Mouse (Mus musculus) embryonic facial prominence, embryonic 13.5 days (tissue): ENCODE data around the gene Il13ra1. TPM values are rescaled to one million over a fixed set of nuclear protein-coding genes. Genes with fewer than 3 reads are reported as not detected.

Experiments used
- ATAC-seq: fragments of 200-750 bp; cut with Nextera tagmentation; 2 replicates; pipeline ENCODE4 v1.8.0; 2017; ENCODE audit warnings: low read depth; ENCODE audit not compliant: insufficient number of reproducible peaks, insufficient read depth, low FRiP score, low TSS enrichment
- H3K27ac ChIP-seq: fragments of 300-500 bp; sonication (generic); 2 replicates; pipeline ENCODE4 v1.5.1; 2015; ENCODE audit warnings: moderate library complexity, mild to moderate bottlenecking, inconsistent platforms
- H3K27me3 ChIP-seq: fragments of 300-500 bp; sonication (generic); 2 replicates; pipeline ENCODE4 v1.6.1; 2015; ENCODE audit warnings: mild to moderate bottlenecking, inconsistent platforms
- H3K36me3 ChIP-seq: fragments of 300-500 bp; sonication (generic); 2 replicates; pipeline ENCODE4 v1.6.1; 2015; ENCODE audit warnings: mild to moderate bottlenecking, inconsistent platforms
- H3K4me1 ChIP-seq: fragments of 300-500 bp; sonication (generic); 2 replicates; pipeline ENCODE4 v1.6.1; 2015; ENCODE audit warnings: inconsistent platforms
- H3K4me2 ChIP-seq: fragments of 300-500 bp; sonication (generic); 2 replicates; pipeline ENCODE4 v1.6.1; 2015; ENCODE audit warnings: moderate library complexity, mild to moderate bottlenecking, inconsistent platforms
- H3K4me3 ChIP-seq: fragments of 300-500 bp; sonication (generic); 2 replicates; pipeline ENCODE4 v1.5.1; 2015; ENCODE audit warnings: mild to moderate bottlenecking, inconsistent platforms
- H3K9ac ChIP-seq: fragments of 300-500 bp; sonication (generic); 2 replicates; pipeline ENCODE4 v1.6.1; 2015; ENCODE audit warnings: mild to moderate bottlenecking, inconsistent platforms
- H3K9me3 ChIP-seq: fragments of 300-500 bp; sonication (generic); 2 replicates; pipeline ENCODE4 v1.6.1; 2016; ENCODE audit warnings: inconsistent platforms
- WGBS: fragments of 180-500 bp; shearing (Covaris S2); methylation state at CpG from one replicate; pipeline ENCODE4 v1.1.7; 2015; ENCODE audit warnings: mixed read lengths; 5-methylcytosine and 5-hydroxymethylcytosine counted together
- polyA plus RNA-seq: library from polyadenylated mRNA; unstranded; fragments of >200 nt; fragmentation: Nextera tagmentation; extraction: Ambion mirVana; gene quantifications from 2 replicates; pipeline ENCODE4 v1.2.1, GENCODE M21; 2015

Il13ra1 gene
- 9.7 and 12.1 TPM in 2 replicates for polyA plus RNA-seq

DNA sequence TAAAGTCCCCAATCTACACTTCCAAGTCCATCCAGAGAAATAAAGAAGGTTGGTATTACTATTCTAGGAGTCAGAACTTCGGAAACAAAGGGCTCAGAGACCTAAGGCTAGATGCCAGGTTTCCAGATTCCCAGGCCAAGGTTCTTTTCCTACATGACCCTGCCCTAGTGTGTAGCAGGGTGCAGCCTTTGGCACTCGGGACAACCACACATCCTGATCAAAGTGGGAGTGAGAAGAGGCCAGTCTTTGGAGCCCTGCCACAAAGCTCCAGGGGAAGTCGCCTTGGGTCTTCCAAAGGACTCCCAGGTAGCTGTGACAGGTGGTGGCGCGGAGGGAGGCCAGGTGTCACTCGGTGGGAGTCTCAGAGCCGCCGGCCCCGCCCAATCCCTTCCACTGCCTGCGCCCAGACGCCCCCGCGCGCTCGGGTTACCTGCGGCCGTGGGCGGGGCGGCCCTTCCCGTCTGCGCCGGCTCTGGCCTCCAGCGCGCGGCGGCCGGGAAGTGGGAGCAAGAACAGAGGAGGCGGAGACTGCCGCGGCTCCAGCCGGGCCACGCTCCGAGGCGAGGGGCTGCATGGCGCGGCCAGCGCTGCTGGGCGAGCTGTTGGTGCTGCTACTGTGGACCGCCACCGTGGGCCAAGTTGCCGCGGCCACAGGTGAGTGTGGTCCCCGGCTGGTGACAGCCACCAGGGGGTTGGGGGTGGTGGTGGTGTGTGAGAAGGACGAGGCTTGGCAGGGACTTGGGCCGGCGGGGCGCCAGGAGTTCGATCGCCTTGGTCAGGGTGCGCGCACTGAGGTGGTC, at the start of gene Il13ra1:
Gene Il13ra1, plus strand, starts transcription at position 489 of the 800 bp plus-strand sequence.
- Histone ChIP-seq H3K27me3 (peaks cover 4% of the 10 kb centered on the region; the same call in 1 of the 2 replicates), H3K4me2 (peak within 1 kb of the TSS; percentile 66), H3K27ac (no peak within 1 kb of the TSS), H3K36me3 (no peaks in the 10 kb centered on the region), H3K9ac (peak within 1 kb of the TSS; percentile 72), H3K9me3 (no peaks in the 10 kb centered on the region), H3K4me1 (no peaks in the 10 kb centered on the region), H3K4me3 (peak within 1 kb of the TSS; percentile 53)
- peak; percentile 72 for ATAC-seq
- WGBS, result 30% methylated on average over 34 of the region's 51 CpGs

GRCm38 (mm10) chrX:36073997-36074396, 37.9 kb upstream of the Il13ra1 start:
- no peaks in the 10 kb centered on the region for H3K4me1 ChIP-seq
- WGBS, result 69% methylated on average over 2 of the region's 2 CpGs
- no peak overlapping the region for H3K27ac ChIP-seq
- no peaks in the 10 kb centered on the region for H3K9me3 ChIP-seq
- no peaks in the 10 kb centered on the region for H3K27me3 ChIP-seq
- no peak overlapping the region for H3K4me2 ChIP-seq
- ATAC-seq, result no peak
- no peak overlapping the region for H3K4me3 ChIP-seq
- no peaks in the 10 kb centered on the region for H3K36me3 ChIP-seq
- H3K9ac ChIP-seq, result no peak overlapping the region

DNA sequence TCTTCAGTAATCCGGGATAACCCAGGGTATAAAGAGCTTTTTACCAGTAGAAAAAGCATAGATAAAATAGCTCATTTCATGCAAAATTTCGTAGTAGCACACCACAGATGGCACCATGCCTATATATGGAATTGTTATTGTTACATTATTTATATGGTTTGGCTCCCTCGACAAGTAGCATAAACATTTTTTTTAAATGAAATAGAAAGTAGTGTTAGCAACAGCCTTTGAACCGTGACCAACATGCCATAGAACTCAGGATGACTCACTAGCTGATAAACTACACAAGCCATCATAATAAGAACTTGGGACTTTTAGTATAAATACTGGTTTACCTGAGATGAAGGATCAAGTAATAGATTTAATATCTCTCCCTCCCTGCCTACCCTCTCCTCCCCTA, 34.7 kb upstream of the Il13ra1 start:
- no peak overlapping the region for H3K27ac ChIP-seq
- no peak overlapping the region for H3K4me3 ChIP-seq
- no peak for ATAC-seq
- no peaks in the 10 kb centered on the region for H3K27me3 ChIP-seq
- H3K9me3 ChIP-seq, result no peaks in the 10 kb centered on the region
- 65% methylated on average over 4 of the region's 4 CpGs for WGBS
- H3K36me3 ChIP-seq, result no peaks in the 10 kb centered on the region
- H3K4me2 ChIP-seq, result no peak overlapping the region
- H3K9ac ChIP-seq, result no peak overlapping the region
- no peaks in the 10 kb centered on the region for H3K4me1 ChIP-seq

- no peaks in the 10 kb centered on the region for H3K9me3 ChIP-seq
Measured at GRCm38 (mm10) chrX:36082917-36083316, 29.0 kb upstream of the Il13ra1 start.

DNA sequence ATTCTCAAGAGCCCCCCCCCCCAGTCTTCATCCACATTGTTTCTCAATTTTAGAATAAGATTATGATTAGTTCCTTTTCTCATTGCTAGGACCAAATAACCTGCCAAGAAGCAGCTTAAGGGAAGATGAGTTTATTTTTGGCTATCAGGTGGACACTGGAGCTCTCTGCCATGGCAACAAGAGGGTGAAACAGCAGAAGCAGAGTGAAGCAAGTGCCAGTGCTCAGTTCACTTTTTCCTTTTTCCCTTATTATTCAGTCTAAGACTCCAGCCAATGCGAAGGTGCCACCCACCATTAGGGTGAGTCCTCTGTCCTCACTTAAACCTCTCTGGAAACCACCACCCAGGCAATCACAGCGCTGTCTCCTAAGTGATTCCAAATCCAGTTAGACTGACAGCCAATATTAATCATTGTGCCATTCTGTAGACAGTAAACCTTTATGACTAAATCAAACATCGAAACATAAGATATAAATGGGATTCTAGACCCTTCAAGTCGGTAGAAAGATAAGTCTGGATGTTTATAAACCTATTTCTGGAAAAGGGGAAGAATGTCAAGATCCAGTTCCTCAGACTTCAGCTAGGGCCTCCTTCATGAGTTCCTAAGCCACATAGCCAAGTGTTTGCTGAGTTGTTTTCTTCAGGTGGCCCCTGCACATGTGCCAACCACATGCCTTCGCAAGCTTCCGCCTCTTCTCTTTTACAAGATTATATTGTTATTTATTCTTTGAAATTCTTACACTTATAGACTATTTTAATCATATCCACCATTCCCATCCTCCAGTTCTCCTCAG, 23.2 kb upstream of the Il13ra1 start:
- WGBS, result 79% methylated on average over 6 of the region's 6 CpGs

More at GRCm38 (mm10) chrX:36082917-36083316, 29.0 kb upstream of the Il13ra1 start:
- Histone ChIP-seq H3K4me1 (no peaks in the 10 kb centered on the region), H3K27me3 (no peaks in the 10 kb centered on the region), H3K36me3 (no peaks in the 10 kb centered on the region), H3K9ac (no peak overlapping the region), H3K27ac (no peak overlapping the region), H3K4me2 (no peak overlapping the region), H3K4me3 (no peak overlapping the region)
- 56% methylated on average over 1 of the region's 1 CpGs for WGBS
- no peak for ATAC-seq

DNA sequence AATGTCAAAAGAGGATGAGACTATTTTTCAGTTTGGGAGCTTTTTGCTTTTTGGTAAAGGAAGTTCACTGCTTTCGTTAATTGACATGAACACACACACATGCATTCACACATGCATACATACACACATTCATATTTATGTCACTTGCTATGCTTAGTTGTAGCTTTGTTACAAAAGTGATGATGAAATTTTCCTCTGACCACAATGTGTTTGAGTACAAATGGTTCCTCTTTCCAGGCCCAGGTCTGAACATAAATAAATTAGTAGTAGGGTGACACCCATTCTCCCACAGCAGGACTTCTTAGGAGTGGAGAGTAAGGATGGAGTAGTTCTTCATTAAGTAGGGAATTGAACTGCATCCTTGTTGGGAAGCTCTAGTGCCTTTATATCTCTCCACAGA, 11.0 kb upstream of the Il13ra1 start:
- WGBS, result 83% methylated on average over 1 of the region's 1 CpGs
- Histone ChIP-seq H3K9me3 (no peaks in the 10 kb centered on the region), H3K27me3 (no peaks in the 10 kb centered on the region), H3K4me2 (no peak overlapping the region), H3K4me1 (no peaks in the 10 kb centered on the region), H3K4me3 (no peak overlapping the region), H3K9ac (no peak overlapping the region), H3K27ac (no peak overlapping the region), H3K36me3 (no peaks in the 10 kb centered on the region)
- ATAC-seq, result no peak

More for the DNA sequence above, 23.2 kb upstream of the Il13ra1 start:
- no peak overlapping the region for H3K9ac ChIP-seq
- no peak overlapping the region for H3K4me2 ChIP-seq
- H3K9me3 ChIP-seq, result no peaks in the 10 kb centered on the region
- no peaks in the 10 kb centered on the region for H3K36me3 ChIP-seq
- no peak overlapping the region for H3K27ac ChIP-seq
- no peak for ATAC-seq
- H3K4me1 ChIP-seq, result no peaks in the 10 kb centered on the region
- H3K4me3 ChIP-seq, result no peak overlapping the region
- no peaks in the 10 kb centered on the region for H3K27me3 ChIP-seq

DNA sequence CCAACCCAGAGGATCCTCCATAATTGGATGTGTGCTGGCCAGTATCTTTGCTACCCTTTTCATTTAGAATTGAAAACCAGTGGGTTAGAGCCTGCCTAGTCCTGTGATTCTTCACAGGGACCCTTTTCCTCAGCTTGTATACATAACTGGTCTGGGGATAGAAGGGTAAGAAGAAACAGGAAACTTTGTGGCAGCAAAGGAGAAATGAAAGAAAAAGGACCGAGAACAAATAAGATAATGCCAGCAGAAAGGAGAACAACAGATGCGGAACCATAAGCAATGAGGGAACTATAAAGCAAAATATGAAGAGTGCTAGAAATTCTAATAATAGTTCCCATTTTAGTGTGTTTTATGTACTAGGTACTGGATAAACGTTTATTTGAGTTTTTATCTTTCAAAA, 10.6 kb upstream of the Il13ra1 start:
- H3K4me1 ChIP-seq, result no peaks in the 10 kb centered on the region
- H3K4me2 ChIP-seq, result no peak overlapping the region
- H3K4me3 ChIP-seq, result no peak overlapping the region
- no peaks in the 10 kb centered on the region for H3K27me3 ChIP-seq
- H3K9ac ChIP-seq, result no peak overlapping the region
- H3K36me3 ChIP-seq, result no peaks in the 10 kb centered on the region
- 72% methylated on average over 3 of the region's 3 CpGs for WGBS
- no peak for ATAC-seq
- H3K27ac ChIP-seq, result no peak overlapping the region
- H3K9me3 ChIP-seq, result no peaks in the 10 kb centered on the region

DNA sequence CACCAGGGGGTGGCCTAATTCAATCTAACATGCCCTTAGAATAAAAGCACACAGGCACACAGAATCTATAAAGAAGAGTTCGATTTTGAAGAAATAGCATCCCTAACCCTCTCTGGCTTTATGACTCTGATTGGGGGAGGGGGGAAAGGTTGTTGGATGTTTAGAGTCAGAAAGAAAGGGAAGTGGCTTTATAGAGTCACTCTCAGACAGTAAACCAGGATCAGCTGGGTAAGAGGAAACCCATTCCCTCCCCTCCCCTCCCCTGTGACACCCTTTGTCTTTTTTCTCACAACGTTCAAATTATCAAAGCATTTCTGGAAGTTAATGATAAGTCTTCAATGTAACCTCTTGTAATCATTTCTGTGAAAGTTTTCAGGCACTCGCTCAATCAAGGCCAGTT, 3.3 kb upstream of the Il13ra1 start:
- no peaks in the 10 kb centered on the region for H3K9me3 ChIP-seq
- no peak overlapping the region for H3K4me2 ChIP-seq
- H3K36me3 ChIP-seq, result no peaks in the 10 kb centered on the region
- no peak overlapping the region for H3K27ac ChIP-seq
- ATAC-seq, result no peak
- H3K27me3 ChIP-seq, result peaks cover 4% of the 10 kb centered on the region; the same call in 1 of the 2 replicates
- WGBS, result 48% methylated on average over 3 of the region's 3 CpGs
- H3K9ac ChIP-seq, result no peak overlapping the region
- H3K4me1 ChIP-seq, result no peaks in the 10 kb centered on the region
- H3K4me3 ChIP-seq, result no peak overlapping the region

- 25% methylated on average over 9 of the region's 9 CpGs for WGBS
- peak overlapping the region; percentile 72 for H3K9ac ChIP-seq
- no peak for ATAC-seq
- H3K9me3 ChIP-seq, result no peaks in the 10 kb centered on the region
- no peaks in the 10 kb centered on the region for H3K36me3 ChIP-seq
- H3K4me2 ChIP-seq, result peak overlapping the region; percentile 66
- no peaks in the 10 kb centered on the region for H3K4me1 ChIP-seq
- peaks cover 4% of the 10 kb centered on the region; the same call in 1 of the 2 replicates for H3K27me3 ChIP-seq
- H3K27ac ChIP-seq, result no peak overlapping the region
- H3K4me3 ChIP-seq, result peak overlapping the region; percentile 53
Measured at GRCm38 (mm10) chrX:36112422-36112750, 476 bp downstream of the Il13ra1 start.

- no peak for ATAC-seq
- Histone ChIP-seq H3K4me3 (no peak overlapping the region), H3K4me2 (no peak overlapping the region), H3K27me3 (peaks cover 4% of the 10 kb centered on the region; the same call in 1 of the 2 replicates), H3K9ac (no peak overlapping the region), H3K9me3 (no peaks in the 10 kb centered on the region), H3K4me1 (no peaks in the 10 kb centered on the region), H3K27ac (no peak overlapping the region), H3K36me3 (no peaks in the 10 kb centered on the region)
- 76% methylated on average over 4 of the region's 4 CpGs for WGBS
Measured at GRCm38 (mm10) chrX:36115171-36115570, 3.3 kb downstream of the Il13ra1 start.

DNA sequence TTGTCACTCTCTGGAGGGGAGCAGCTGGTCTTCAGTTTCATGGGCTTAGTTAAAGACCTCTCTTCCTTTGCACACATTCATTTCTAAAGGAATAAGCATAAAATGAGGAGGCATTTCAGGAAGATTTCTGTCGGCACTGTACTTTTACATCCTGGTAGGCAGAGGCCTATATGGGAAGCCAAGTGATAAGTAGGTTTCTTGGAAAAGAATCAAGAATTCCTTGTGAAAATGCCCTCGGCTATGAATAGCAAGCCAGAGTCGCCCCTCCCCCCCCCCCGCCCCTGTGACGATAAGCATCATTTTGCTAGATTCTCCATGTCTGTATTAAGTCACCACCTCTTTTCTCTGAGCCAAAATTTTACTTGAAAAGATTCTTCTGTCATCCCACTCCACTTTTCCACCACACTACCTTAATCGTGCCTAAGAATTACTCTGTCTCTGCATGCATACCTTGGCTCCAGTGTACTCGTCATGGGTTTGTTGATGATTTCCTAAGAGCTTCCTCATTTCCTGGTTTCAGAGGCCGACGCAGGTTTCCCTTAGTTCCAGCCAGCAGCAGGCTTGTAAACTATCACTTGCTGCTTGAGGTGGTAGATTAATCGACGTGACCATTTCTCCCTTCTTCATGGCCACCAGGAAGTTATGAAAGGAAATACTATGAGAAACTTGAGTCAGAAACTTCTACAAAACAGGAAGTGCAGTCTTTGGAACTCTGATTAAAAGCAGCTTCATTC, 17.3 kb downstream of the Il13ra1 start:
- H3K27ac ChIP-seq, result no peak overlapping the region
- no peaks in the 10 kb centered on the region for H3K9me3 ChIP-seq
- no peak for ATAC-seq
- H3K4me1 ChIP-seq, result no peaks in the 10 kb centered on the region
- no peak overlapping the region for H3K4me2 ChIP-seq
- 51% methylated on average over 11 of the region's 11 CpGs for WGBS
- H3K36me3 ChIP-seq, result no peaks in the 10 kb centered on the region
- no peaks in the 10 kb centered on the region for H3K27me3 ChIP-seq
- H3K9ac ChIP-seq, result no peak overlapping the region
- H3K4me3 ChIP-seq, result no peak overlapping the region
